Mouse (Mus musculus): ENCODE results near the gene Nipal3. TPM values are rescaled to one million over a fixed set of nuclear protein-coding genes. Genes with fewer than 3 reads are reported as not detected.

Gene Nipal3
- polyA plus RNA-seq (2017; shearing (Covaris generic)): 10 to 100 TPM; 13.4 to 21.3 TPM

GRCm38 (mm10) chr4:135494521-135495396 lies at the start of gene Nipal3, which contains the start of gene Stpg1:
Nipal3 (minus strand) TSS chr4:135495038.
Stpg1 (plus strand) TSS chr4:135494790.

GRCm38 (mm10) chr4:135433443-135434394 lies 61.1 kb downstream of the Nipal3 start, which contains the start of gene Rcan3:
Rcan3 (minus strand) TSS chr4:135433853.

GRCm38 (mm10) chr4:135397991-135398390 lies 96.8 kb downstream of the Nipal3 start, which contains the start of gene Ncmap:
Ncmap (minus strand) TSS chr4:135398227.

Other genes with a start within 250 kb of the Nipal3 start
- gene Clic4, start 222.2 kb downstream of the Nipal3 start, polyA plus RNA-seq (2017; shearing (Covaris generic)): 10 to 100 TPM; 12.4 to 32.3 TPM
- gene Srrm1, start 141.7 kb downstream of the Nipal3 start, polyA plus RNA-seq (2017; shearing (Covaris generic)): 100 to 1,000 TPM; 153 to 156 TPM
- gene Ncmap, start 96.8 kb downstream of the Nipal3 start, polyA plus RNA-seq (2017; shearing (Covaris generic)): 10 to 100 TPM; 22.4 to 76.7 TPM
- gene Rcan3, start 61.2 kb downstream of the Nipal3 start, polyA plus RNA-seq (2017; shearing (Covaris generic)): 10 to 100 TPM; 26.2 to 38.4 TPM
- under 1 TPM; 0.11 to 0.45 TPM for gene Stpg1, start 248 bp downstream of the Nipal3 start, polyA plus RNA-seq (2017; shearing (Covaris generic))
- gene Grhl3, start 78.6 kb upstream of the Nipal3 start, polyA plus RNA-seq (2017; shearing (Covaris generic)): under 1 TPM in 1 of 2 experiments, not detected in 1; 0.56 TPM
- under 1 TPM in 1 of 2 experiments, not detected in 1; 0.48 TPM for gene Ifnlr1, start 191.2 kb upstream of the Nipal3 start, polyA plus RNA-seq (2017; shearing (Covaris generic))
- under 1 TPM in 1 of 2 experiments, not detected in 1; 0.22 TPM for gene Il22ra1, start 233.1 kb upstream of the Nipal3 start, polyA plus RNA-seq (2017; shearing (Covaris generic))